Mouse (Mus musculus): ENCODE measurements around the gene Mtmr3.

Mtmr3 gene

DNA sequence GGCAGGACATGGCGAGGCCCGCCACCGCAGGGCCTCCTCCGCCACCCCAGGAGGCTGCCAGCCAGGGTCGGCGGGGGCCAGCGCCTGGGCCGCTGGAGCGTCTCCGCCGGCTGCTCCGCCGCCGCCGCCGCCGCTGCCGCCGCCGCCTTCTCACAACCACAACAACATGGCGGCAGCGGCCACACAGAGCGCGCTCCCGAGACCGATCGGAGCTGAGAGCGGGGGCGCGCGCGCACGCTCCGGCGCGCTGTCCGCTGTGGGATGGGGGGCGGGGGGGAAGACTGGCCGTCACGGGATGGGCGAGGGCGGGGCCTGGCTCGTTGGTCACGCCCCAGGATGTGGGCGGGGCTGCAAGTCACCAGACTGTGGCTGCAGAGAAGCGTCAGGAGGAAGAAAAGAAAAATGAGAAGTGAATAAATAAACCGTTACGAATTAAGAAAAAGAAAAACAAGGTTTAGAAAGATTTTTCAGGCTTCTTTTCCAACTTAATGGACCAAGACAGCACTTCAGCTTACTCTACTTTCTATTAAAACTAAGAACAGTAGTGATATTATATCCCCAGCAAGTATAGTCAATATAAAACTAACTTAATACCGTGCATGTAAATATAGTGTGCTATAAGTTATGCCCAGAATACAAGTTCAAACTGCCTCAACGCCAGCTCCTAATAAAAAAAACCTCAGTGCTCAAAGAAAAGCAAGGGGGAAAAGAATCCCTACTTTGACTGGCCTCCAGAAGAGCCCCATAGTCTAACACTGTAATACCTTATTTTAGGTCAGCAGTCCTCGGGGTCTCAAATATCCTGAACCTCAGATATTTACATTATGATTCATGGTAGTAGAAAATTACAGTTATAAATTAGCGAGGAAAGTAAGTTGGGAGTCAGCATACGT lies at the start of gene Mtmr3:
Gene Mtmr3 (minus strand): TSS at position 256 of the 893 bp plus-strand sequence.
- DNase-seq (ENCODE audit: low read depth, low spot score): peak; percentile 97

DNA sequence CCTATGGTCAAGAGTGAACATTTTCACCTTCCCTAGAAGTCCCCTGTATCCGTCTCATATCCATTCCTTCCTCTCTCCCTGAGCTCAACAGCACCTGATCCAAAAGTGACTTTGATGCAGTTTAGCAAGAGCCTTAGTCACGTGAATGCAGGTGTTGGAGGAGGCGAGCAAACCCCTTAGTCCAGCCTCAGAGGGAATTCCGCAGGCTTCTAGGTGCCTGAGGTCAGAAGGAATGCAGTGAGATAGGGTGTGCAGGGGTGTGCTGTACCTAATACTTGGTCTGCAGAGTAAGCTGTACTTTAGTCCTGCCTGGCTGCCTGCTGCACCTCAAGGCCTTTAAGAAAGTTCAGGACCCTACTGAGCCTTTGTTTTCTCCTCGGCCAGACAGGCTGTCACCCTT lies 49.1 kb upstream of the Mtmr3 start:
- DNase-seq (ENCODE audit: low read depth, low spot score): no peak

DNA sequence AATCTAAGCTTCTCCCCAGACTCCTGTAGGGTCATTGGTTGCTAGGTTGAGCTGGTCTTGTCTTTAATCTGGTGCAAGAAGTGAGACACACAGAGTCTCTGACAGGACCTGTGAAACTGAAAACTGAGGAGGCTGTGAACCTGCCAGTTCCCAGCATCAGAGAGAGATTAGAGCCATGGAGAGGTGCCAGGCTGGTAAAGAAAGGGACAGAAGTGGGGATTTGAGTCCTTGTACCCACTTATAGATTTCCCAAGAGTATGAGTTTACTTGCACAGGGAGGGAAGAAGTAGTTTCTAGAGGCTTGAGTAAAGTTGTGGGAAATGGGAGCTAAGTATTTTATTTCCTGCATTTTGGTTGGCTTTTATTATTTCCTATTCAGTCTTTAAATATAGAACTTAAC lies 46.5 kb upstream of the Mtmr3 start:
- no peak for DNase-seq (ENCODE audit: low read depth, low spot score)

DNA sequence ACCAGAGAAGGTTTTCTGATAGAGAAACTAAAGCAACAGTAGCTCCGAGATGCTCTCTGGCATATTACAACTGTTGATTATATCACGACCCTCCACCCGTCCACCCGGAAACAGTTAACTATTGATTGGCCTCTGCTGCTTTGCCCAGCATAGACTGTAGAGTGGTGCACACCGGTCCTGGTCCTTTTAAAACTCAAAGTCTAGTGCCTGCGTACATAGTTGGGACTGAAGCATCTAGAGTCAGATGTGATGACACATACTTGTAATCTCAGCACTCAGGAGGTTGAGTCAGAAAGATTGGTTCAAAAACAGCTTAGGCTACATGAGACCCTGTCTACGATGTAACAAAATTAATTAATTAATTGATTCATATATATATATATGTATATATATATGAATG lies 43.6 kb upstream of the Mtmr3 start:
- no peak for DNase-seq (ENCODE audit: low read depth, low spot score)

DNA sequence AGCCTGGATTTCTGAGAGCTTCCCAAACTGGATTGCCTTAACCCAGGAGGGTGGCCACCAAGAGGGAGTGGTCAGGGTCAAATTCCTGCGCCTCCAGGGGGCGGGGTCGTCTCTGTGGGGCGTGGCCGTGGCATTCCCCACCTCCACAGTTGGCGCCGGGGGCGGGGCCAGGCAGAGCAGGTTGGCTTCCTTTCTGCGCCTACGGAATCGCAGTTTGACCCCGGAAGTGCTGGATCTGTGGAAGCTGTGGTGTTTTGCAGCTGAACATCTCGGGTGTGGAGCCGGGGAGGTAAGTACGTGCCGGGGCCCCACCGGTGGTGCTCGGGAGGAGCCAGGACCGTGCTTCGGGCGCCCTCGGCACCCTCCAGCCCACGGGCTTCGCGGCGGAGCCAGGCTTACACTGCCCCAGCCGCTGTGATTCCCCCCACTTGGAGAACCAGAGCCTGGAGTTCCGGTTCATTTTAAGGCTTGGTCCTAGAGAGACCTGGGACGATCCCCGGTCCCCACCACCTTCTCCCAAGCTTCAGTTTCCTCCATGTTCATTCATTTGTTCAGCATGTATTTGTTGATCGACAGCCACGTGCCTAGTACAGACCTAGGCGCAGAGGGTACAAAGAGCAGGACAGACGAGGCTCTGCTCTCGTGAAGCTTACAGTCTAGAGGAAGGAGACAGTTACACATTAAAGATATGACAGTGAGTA lies 43.0 kb upstream of the Mtmr3 start, which contains the start of gene Ascc2:
Gene Ascc2 (plus strand): TSS at position 214 of the 701 bp plus-strand sequence.
- peak; percentile 94 for DNase-seq (ENCODE audit: low read depth, low spot score)

DNA sequence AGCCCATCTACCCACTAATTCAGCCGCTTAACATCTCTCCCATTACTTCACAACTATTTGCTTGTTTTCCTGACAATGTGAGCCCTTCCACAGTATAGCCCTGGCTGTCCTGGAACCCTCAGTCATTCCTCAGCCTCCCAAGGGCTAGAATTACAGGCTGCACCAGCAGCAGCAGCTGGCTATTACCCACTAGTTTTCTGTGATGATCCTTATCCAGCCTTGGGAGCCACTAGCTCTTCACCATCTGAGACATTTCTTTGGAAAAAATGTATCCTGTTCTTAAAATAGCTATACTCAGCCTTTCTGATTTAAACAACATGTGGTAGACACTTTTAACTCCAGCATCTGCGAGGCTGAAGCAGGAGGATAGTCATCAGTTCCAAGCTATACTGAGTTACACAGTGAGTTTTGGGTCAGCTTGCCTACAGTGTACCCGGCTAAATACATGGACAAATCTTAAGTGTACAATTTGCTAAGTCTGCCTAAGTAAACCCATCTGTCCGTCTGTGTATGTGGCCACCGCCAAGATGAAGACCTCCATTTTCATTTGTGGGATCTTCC lies 42.2 kb upstream of the Mtmr3 start:
- DNase-seq (ENCODE audit: low read depth, low spot score): no peak

DNA sequence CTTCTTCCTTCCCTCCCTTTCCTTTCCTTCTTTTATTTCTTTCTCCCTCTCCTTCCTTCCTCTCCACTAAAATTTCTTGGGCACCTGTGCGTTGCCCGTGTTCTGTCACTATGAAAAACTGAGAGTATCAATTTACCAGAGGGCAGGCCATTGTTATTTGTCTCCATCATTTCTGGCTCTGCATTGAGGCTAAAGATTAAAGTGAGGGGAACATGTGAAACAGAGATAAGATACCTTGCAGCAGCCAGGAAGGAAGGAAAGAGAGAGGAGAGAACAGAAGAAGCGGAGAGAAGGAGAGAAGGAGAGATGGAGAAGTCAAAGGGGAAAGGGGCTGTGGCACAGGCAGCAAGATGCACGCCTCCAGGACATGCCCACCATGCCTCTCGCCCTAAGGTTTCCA lies 39.7 kb upstream of the Mtmr3 start:
- DNase-seq (ENCODE audit: low read depth, low spot score): no peak

DNA sequence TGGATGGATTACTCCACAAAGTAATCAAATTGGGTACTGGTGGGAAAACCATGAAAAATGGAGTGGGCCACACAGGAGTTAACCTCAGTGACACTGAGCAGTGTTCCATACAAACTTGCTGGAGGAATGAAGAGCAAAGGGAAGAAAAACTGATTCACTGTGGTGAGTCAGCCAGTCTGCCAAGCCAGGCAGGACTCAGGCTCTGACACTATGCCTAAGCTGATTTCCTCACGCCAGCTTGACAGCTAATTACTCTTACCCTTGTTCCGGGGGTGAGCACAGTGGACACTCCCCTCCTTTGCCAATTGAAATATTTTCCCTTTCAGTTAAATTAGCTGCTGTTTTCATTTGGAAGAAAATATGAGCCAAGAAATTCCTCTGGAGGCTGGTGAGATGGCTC lies 38.8 kb upstream of the Mtmr3 start:
- no peak for DNase-seq (ENCODE audit: low read depth, low spot score)

DNA sequence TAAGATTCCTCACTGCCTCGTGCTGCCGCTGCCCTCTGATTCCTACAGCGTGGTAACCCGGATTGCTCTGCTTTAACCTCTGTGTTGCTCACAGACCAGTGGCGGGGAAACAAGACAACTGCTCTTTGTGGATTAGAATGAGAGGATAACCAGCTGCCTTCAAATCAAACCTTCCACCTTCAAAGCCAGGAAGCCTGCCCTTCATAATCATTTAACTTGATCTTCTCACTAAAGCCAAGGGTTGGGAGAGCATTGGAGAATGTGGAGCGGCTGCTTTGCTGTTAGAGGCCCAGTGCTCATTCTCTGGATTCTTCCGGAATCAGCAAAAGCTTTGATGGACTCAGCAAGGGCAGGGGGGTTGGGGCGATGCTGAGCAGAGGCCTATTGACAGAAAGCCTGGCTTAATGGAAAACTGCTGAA lies 35.2 kb upstream of the Mtmr3 start:
- DNase-seq (ENCODE audit: low read depth, low spot score): no peak

DNA sequence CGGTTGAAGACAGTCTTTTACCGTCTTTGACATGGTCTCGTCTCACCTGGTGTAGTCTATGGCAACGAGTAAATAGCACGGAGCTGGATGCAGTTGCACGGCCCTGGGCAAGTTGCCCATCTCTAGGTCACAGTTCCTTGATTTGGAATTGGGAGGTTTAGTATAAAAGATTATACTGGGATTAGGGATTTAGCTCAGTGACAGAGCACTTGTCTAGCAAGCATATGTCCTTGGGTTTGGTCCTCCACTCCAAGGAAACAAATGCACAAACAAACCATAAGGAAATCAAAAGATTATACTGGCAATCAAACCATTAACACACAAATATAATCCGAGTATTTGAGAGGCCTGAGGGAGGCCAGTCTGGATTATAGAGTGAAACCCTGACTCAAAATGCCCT lies 33.0 kb upstream of the Mtmr3 start:
- DNase-seq (ENCODE audit: low read depth, low spot score): no peak

DNA sequence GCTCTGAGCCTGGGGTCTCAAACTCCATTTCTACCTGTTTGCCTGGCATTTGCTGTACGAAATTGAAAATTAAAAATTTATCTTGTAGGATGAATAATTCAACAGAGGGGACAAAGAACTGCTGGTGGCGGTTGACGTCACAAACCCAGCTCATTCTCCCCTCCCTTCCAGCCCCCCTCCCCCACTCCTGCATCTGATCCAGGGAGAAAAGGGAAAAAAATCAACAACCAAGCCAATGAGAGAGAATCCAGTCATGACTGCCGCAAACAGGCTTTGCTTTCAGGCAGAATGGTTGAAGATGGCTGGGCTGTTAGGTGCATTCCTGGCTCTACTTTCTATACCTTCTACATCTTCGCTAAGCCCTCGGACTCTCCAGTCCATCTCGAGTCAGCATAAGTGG lies 31.3 kb upstream of the Mtmr3 start:
- no peak for DNase-seq (ENCODE audit: low read depth, low spot score)

DNA sequence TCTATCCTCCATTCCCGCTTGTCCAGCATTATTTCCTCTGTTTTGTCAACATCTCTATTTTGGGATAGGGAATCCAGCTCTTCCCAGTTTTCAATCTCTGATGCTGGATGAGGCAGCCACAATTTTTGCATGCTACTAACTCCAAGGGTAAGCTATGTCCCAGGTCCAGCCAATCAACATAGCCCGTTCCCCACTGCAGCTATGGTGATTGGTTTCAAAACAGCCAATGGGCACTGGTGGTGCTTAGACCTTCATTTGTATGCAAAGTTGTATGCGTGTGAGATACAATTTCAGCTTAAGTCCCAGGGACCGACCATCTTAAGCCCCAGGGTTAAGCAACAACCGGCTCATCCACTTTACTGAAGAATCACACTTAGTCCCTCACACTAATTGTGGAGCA lies 28.3 kb upstream of the Mtmr3 start:
- no peak for DNase-seq (ENCODE audit: low read depth, low spot score)

DNA sequence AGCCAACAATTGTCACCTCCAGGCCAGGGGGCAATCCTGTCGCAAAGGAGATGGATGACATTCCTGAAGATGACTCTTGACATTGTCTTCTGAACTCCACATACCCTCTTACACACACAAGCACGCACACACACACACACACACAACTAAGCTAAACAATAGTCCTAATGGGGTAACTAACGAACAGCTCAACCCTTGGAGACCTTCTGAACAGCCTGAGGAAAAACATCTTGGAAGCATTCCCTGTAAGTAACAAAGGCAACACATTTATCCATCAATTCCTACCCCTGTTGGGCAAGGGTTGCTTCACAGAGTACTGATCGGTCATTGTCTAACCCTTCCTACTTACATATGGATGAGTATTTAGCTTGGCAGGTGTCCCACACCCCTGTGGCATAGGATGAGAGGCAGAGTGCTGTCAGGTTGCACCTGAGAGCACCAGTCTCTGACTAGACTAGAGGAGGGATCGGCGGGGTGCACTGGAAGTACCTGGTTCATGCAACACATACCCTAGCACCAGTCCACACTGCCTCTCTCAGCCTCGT lies 27.9 kb upstream of the Mtmr3 start:
- no peak for DNase-seq (ENCODE audit: low read depth, low spot score)

DNA sequence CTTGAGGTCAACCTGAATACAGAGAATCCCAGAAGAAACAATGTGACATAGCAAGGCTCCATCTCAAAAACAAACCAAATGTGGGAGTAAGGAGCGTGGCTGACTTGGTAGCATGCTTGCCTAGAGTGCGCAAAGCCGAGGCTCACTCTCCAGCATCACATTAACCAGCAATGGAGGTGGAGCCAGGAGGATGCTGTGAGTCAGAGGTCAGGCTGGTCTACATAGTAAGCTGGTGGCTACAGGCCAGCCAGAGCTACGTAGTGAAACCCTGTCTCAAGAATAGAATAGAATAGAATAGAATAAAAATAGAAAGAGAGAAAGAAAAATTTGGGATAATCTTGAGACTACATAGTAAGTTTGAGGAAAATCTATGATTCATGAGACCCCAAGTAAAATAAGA lies 27.2 kb upstream of the Mtmr3 start:
- no peak for DNase-seq (ENCODE audit: low read depth, low spot score)

DNA sequence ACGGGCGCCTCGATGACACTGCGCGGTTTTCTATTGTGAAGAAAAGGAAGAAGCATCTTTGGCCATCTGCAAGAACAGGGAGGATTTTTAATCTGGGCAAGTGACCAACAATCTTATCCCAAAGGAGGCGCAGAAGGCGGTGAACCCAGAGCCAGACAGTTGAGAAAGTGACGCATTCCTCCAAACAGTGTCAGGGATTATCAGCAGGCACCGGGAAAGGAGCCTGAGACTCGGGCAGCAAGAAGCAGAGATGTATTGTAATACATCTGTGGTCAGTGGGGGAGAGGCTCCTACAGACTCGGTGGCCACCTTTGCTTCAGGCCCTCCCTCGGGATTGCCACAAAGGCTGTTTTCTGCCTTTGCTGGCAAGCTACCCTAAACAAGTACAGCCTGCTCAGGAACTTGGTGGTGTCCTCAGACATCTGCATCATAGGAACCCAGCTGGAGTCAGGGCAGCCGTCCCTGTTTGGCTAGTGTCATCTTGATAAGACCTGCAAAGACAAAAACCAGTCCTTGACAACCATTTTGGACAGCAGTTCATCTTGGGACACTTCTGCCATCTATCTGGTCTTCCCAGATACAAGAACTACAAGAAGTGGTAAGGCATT lies 25.9 kb upstream of the Mtmr3 start:
- DNase-seq (ENCODE audit: low read depth, low spot score): no peak

DNA sequence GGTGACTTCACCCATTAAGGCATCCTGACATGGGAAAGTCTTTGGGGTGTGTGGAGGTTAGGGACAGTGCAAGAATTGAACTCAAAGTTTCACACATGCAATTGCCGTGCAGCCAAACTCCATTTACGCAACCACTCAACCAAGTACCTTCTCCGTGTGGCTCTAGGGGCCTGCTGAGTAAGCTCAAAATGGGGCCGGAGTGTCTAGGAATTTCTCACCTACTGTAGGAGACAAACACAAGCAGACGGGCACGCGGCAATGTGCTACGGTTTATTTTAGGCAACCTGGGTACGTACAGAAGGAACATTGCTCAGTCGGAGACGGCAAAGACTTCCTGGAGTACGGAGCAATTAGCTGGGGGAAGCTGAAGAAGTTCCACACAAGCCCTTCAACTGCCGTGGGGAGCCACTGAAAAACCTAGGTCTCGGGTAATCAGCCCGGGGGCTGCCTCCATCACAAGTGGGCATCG lies 25.4 kb upstream of the Mtmr3 start, which contains the start of gene Gm11032:
Gene Gm11032 (plus strand): TSS at position 51 of the 469 bp plus-strand sequence.
- DNase-seq (ENCODE audit: low read depth, low spot score): no peak

DNA sequence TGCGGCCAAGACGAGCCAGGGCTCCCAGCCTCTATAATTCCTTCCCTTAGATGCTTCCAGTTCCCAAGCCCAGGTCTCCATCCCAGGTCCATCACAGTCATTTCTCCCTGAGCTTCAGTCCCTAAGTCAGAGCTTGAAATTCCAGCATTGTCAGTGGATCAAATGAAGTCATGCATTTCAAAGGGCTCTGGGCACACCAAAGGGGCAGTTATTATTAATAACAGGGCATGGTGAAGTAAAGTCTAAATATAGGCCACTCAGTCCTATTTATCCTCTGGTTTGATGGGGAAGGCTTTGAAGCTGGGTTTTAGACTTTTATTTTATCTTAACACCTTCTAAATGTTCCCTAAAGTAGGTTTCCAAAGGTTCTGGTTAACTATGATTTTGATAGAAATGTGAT lies 17.2 kb upstream of the Mtmr3 start:
- no peak for DNase-seq (ENCODE audit: low read depth, low spot score)

DNA sequence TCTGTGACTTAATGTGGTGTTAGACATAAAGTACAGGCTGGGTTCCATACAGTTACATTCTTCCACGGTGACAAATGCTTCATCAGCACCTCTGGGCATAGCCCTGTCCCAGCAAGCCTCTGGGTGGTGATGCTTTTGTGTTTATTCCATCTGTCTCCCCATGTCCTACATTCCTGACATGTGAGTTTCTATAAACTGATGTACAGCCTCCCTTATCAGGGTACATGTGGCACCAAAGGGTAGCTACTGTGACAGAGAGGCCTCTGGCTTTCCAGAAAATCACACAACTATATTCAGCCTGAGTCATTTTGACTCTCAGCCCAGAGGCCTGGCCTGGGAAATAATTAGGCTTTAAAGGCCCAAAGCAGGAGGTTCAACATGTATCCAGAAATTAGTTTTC lies 11.9 kb upstream of the Mtmr3 start:
- DNase-seq (ENCODE audit: low read depth, low spot score): no peak

DNA sequence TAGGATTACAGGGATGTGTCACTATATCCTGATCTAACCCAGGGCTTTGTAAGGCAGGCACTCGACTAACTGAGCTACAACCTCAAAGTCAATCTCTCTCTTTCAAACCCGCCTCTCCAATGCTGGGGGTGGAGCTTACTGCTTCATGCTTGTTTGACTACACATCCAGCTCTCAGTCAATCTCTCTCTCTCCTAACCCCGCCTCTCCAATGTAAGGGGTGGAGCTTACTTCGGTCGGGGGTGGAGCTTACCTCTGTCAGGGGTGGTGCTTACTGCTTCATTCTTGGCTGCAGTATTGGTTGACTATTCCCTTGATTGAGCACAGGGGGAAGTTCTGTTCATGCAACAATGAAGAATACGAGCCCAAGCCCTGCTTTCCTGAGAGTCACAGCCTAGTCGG lies 10.8 kb upstream of the Mtmr3 start:
- DNase-seq (ENCODE audit: low read depth, low spot score): peak; percentile 18

DNA sequence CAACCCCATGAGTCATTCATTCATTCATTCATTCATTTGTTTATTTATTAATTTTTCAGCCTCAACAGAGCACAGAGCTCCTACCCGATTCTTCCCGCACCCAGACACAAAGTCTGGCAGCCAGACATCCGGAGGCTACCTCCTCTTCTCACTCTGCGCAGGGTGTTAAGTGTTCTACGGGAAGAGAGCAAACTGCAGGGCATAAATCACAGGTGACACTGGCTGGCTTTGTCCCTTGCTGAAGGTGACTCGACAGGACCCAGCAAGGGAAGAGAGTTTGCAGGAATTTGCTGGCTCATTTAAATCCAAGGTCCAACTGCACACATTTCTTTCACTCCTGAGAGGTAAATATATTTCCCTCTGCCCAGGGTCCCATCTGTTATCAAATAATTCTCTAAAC lies 9.8 kb upstream of the Mtmr3 start:
- DNase-seq (ENCODE audit: low read depth, low spot score): peak; percentile 72

DNA sequence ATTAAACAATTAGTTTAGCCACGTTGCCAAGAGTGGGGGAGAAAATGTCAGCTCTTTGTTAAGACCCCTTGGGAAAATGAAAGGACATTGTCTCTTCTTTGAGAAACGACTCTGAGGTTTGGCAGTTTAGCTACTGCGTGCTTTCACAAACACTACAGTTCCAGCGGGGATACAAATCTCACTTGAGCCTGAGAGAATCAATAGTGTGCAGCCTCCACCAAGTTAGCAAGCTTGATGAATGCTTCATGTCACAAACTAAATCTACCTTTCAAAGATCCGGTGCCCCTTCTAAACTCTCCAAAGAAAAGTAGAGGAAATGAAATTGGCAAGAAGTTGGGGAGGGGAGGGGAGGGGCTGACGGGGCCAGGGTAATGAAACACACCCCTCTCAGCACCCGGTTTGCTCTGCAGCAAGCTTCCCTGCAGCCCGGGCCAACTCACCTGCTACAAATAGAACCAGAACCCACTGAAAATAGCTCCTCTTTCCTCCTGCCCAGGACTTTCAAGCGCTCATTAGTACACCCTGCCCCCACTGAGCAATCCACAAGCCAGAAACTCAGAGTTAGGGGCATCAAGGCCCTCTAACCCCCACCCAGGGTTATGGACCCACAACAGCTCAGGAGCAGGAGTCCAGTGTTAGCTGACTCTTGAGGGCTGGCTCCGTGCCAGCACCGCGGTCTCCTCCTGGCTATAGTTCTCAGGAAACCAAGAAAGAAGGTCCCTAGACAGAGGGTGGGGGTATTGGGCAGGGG lies 8.2 kb upstream of the Mtmr3 start:
- DNase-seq (ENCODE audit: low read depth, low spot score): no peak
